Mouse (Mus musculus): ENCODE measurements around the gene Srsf3.

The Srsf3 gene

GRCm38 (mm10) chr17:29046863-29047262, 14.4 kb downstream of the Srsf3 start:
- no peak for DNase-seq

- DNase-seq, result no peak
Measured at GRCm38 (mm10) chr17:29047697-29048514, 15.5 kb downstream of the Srsf3 start.

GRCm38 (mm10) chr17:29048748-29049507, 16.5 kb downstream of the Srsf3 start:
- peak; percentile 64 to 84 for DNase-seq

- no peak for DNase-seq
Measured at GRCm38 (mm10) chr17:29049508-29049889, 17.1 kb downstream of the Srsf3 start.

GRCm38 (mm10) chr17:29049923-29050322, 17.5 kb downstream of the Srsf3 start:
- no peak for DNase-seq

GRCm38 (mm10) chr17:29050791-29051190, 18.4 kb downstream of the Srsf3 start:
- DNase-seq, result no peak

- no peak for DNase-seq
Measured at GRCm38 (mm10) chr17:29053067-29053466, 20.6 kb downstream of the Srsf3 start.

GRCm38 (mm10) chr17:29053841-29054240, 21.4 kb downstream of the Srsf3 start:
- DNase-seq, result no peak

- no peak for DNase-seq
Measured at GRCm38 (mm10) chr17:29054429-29054828, 22.0 kb downstream of the Srsf3 start.

GRCm38 (mm10) chr17:29055586-29055985, 23.2 kb downstream of the Srsf3 start:
- DNase-seq, result no peak

GRCm38 (mm10) chr17:29056207-29056606, 23.8 kb downstream of the Srsf3 start:
- no peak for DNase-seq

GRCm38 (mm10) chr17:29056699-29057151, 24.3 kb downstream of the Srsf3 start:
- no peak for DNase-seq

GRCm38 (mm10) chr17:29057361-29057890, 25.0 kb downstream of the Srsf3 start:
- no peak for DNase-seq

GRCm38 (mm10) chr17:29057961-29058360, 25.5 kb downstream of the Srsf3 start:
- no peak for DNase-seq

GRCm38 (mm10) chr17:29058487-29058886, 26.1 kb downstream of the Srsf3 start:
- DNase-seq, result no peak

GRCm38 (mm10) chr17:29059581-29059980, 27.2 kb downstream of the Srsf3 start:
- no peak for DNase-seq

GRCm38 (mm10) chr17:29060946-29061345, 28.5 kb downstream of the Srsf3 start:
- DNase-seq, result no peak

GRCm38 (mm10) chr17:29062119-29063035, 29.9 kb downstream of the Srsf3 start:
- no peak for DNase-seq

- DNase-seq, result no peak
Measured at GRCm38 (mm10) chr17:29063121-29063987, 30.9 kb downstream of the Srsf3 start.

- no peak for DNase-seq
Measured at GRCm38 (mm10) chr17:29063988-29064285, 31.5 kb downstream of the Srsf3 start.

GRCm38 (mm10) chr17:29065245-29065940, 33.0 kb downstream of the Srsf3 start:
- no peak for DNase-seq

Data from spleen, adult 18-20 months (tissue).